Mouse (Mus musculus) heart, postnatal 10 days (tissue): Measurements from ENCODE around the gene Olfr1143. TPM values are rescaled to one million over a fixed set of nuclear protein-coding genes. Genes with fewer than 3 reads are reported as not detected.

ENCODE experiments used
- DNase-seq, 2 experiments: peaks; one replicate each; pipeline ENCODE4 v3.0.0; 2021
- intact Hi-C: fragments of 180-260 bp; cut with DNase I; formaldehyde crosslinking; loops from one replicate; pipeline ENCODE4 v1.15.1; 2025
- total RNA-seq, 2 experiments: library from RNA; stranded (reverse); gene quantifications; 2 replicates each; pipeline ENCODE4 v1.2.3; 2021

Gene Olfr1143
- not detected for total RNA-seq

DNA sequence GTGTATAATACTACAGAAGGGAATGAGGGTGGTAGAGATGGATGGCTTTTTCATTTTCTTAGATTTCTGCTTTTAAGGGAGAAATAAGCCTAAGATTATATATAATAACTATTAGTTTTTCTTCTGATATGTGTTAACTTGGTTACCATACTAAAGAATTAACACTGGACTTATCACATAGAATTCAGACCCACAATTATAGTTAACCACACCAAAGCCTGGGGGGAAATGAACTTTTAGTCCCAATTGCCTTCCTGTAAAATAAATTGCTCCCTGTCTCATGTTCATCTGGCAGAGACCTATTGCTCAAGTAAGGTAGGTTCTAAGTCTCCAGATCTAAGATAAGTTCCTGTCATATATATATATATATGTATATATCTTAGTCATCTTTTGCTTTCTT is at the start of gene Olfr1143:
Gene Olfr1143, plus strand, starts transcription at position 301 of the 400 bp plus-strand sequence.
- no peak for DNase-seq
- intact Hi-C loops: no loop called here

DNA sequence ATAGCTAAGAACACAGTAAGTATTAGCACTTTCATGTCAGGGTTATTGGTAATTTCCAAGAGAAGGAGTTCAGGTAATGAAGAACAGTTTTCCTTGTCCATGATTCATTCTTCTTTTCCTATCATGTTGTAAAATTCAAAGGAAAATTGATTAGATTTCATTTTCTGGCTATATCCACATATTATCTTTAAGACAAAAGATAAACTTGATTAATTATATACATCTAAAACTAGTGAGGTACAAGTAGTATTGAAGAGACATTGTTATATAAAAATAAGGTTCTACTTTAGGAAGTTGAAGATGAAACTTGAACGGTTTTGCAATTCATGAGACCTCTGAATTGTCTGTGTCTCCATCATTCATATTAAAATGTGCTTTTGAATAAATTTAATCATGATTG is 46.5 kb upstream of the Olfr1143 start, which contains the start of gene Olfr1141:
Gene Olfr1141, minus strand, starts transcription at position 101 of the 400 bp plus-strand sequence.
- intact Hi-C loops: no loop called here
- no peak for DNase-seq

DNA sequence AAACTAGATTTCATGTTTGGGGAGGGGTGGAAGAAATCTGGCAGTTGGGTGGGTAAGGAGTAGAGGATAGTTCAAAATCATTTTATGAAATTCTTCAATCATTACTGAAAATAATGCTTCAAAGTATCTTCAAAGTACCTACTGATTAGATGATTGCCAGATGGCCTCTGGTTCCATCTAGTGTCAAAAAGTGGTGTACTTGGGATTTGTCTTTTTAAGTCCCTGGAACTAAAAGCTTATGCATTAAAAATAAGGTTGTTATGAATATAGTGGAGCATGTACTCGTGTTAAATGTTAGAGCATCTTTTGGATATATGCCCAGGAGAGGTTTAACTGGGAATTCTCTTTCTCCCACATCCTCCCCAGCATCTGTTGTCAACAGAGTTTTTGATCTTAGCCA is 24.2 kb upstream of the Olfr1143 start:
- intact Hi-C loops: no loop called here
- DNase-seq: no peak

DNA sequence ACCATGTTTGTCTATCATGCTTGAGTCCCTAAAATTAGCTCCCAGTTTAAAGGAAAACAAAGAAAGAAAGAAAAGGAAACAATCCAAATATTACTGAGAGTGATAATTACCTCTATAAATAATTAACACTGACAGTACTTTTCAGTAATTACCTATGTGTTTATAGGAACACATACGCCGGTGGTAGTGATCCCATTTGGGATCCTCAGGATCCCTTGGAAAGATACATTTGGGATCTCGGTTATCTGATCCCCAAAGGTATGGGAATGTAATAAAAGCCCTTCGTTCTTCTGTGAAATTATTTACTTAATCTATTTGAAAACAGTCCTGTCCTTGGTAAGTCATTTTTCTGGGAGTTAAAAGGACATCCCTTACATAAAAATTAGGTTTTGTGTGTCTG is 21.2 kb upstream of the Olfr1143 start, which contains the start of gene Olfr152:
Gene Olfr152, plus strand, starts transcription at position 301 of the 400 bp plus-strand sequence.
- DNase-seq: no peak
- intact Hi-C loops: no loop called here

DNA sequence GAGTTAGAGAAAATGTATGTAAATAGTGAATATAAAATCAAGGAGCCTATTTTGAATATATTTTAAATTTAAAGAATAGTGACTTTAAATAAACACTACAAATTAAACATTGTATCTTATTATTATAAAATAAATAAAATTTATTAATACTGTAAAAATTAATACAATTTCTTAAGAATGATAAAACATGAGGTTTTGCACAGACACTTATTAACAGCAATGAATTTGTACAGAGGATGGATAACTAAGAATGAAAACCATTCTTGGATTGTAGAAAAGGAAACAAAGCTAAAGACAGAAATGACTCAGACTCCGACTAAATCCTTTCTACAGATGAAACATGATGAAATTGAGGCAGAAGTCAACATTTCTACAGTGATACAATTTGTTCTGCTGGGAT is 9.1 kb downstream of the Olfr1143 start, which contains the start of gene Olfr1145:
Gene Olfr1145, plus strand, starts transcription at position 301 of the 400 bp plus-strand sequence.
- intact Hi-C loops: no loop called here
- no peak for DNase-seq

DNA sequence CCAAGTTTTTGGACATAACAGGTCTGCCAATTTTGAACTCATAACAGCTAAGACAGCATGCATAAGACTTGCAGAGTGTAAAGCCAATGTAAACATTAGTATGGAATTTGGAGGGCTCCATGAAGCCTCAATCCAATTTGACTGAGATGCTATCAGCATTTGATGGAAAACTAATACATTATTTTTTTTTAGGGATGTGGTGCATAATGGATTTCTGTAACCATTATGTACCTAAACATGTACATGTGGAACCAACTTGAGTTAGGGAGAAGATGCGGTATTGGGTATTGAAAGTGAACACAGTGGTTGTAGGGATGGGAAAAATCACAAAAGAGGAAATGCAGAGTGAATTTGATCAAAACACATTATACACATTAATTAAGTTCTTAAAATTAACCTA is 29.8 kb downstream of the Olfr1143 start, which contains the start of gene Olfr1148:
Gene Olfr1148, plus strand, starts transcription at position 301 of the 400 bp plus-strand sequence.
- DNase-seq: no peak
- intact Hi-C loops: no loop called here

DNA sequence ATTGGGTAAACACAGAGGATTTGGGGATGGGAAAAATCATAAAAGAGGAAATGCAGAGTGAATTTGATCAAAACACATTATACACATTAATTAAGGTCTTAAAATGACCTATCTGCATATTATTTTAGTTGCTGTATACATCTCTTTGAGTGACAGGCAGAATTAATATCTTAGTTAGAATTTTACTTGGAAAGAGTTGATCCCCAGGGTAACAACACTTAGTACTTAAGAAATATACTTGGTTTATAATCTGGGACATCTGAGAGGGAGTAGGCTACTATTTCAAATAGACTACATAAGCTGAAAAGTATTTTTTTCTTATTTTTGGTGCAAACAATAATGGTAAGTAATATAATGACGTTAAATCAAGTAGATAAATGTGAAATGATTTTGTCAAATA is 43.3 kb downstream of the Olfr1143 start, which contains the start of gene Olfr1150-ps1:
Gene Olfr1150-ps1, plus strand, starts transcription at position 301 of the 400 bp plus-strand sequence.
- intact Hi-C loops: no loop called here

More for the DNA sequence above, 43.3 kb downstream of the Olfr1143 start, which contains the start of gene Olfr1150-ps1:
- no peak for DNase-seq

Other genes with a start within 250 kb of the Olfr1143 start
- gene Olfr1129, start 226.7 kb upstream of the Olfr1143 start, total RNA-seq: not detected
- not detected for gene Olfr1130, start 194.4 kb upstream of the Olfr1143 start, total RNA-seq
- not detected for gene Olfr1131, start 173.5 kb upstream of the Olfr1143 start, total RNA-seq
- not detected for gene Olfr1132, start 163.1 kb upstream of the Olfr1143 start, total RNA-seq
- not detected for gene Olfr1133, start 153.2 kb upstream of the Olfr1143 start, total RNA-seq
- gene Olfr1134, start 142.1 kb upstream of the Olfr1143 start, total RNA-seq: not detected
- not detected for gene Olfr1135, start 126.9 kb upstream of the Olfr1143 start, total RNA-seq
- not detected for gene Olfr1136, start 106.6 kb upstream of the Olfr1143 start, total RNA-seq
- gene Olfr1137, start 87.4 kb upstream of the Olfr1143 start, total RNA-seq: not detected
- gene Olfr1138, start 60.6 kb upstream of the Olfr1143 start, total RNA-seq: not detected
- not detected for gene Olfr1140, start 56.8 kb upstream of the Olfr1143 start, total RNA-seq
- gene Olfr1141, start 46.6 kb upstream of the Olfr1143 start, total RNA-seq: not detected
- not detected for gene Olfr152, start 21.1 kb upstream of the Olfr1143 start, total RNA-seq
- gene Olfr1145, start 9.2 kb downstream of the Olfr1143 start, total RNA-seq: not detected
- not detected for gene Olfr1148, start 29.9 kb downstream of the Olfr1143 start, total RNA-seq
- gene Olfr1150-ps1, start 43.4 kb downstream of the Olfr1143 start, total RNA-seq: not detected
- not detected for gene Olfr1151, start 55.3 kb downstream of the Olfr1143 start, total RNA-seq
- gene Olfr1152, start 65.9 kb downstream of the Olfr1143 start, total RNA-seq: not detected
- not detected for gene Olfr1153, start 94.4 kb downstream of the Olfr1143 start, total RNA-seq
- gene Olfr1154, start 104.6 kb downstream of the Olfr1143 start, total RNA-seq: not detected
- not detected for gene Olfr1155, start 144.5 kb downstream of the Olfr1143 start, total RNA-seq
- gene Olfr1156, start 152.5 kb downstream of the Olfr1143 start, total RNA-seq: not detected
- not detected for gene Olfr1157, start 167.7 kb downstream of the Olfr1143 start, total RNA-seq
- not detected for gene Olfr74, start 174.1 kb downstream of the Olfr1143 start, total RNA-seq
- gene Olfr1158, start 189.5 kb downstream of the Olfr1143 start, total RNA-seq: not detected
- not detected for gene Olfr1160, start 207.7 kb downstream of the Olfr1143 start, total RNA-seq
- not detected for gene Olfr1161, start 222.2 kb downstream of the Olfr1143 start, total RNA-seq
- gene Olfr73, start 237.1 kb downstream of the Olfr1143 start, total RNA-seq: not detected